ENCODE assay signal across 9 mouse cellular contexts in the genomic region with DNA sequence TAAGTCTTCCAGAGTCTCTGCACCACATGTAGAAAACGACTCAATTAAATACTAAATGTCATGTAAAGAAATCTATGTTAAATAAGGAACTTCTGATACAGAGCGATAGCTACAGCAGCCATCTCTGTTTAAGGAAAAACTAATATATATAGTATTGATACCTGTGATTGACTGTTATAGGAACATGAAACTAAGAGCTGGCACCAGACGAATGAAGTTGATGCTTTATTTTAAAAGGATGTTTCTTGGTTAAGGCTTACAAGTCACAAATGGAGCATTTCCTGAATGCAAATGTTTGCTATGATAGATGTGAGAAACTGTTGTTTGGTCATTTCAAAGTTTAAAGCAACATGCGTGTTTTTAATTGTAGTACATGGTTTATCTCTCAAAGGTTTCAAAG. TPM values are rescaled to one million over a fixed set of nuclear protein-coding genes. Genes with fewer than 3 reads are reported as not detected.
DNase-seq lines count a peak whose midpoint lies in the region; ATAC-seq and TF ChIP-seq lines count a peak whose summit lies in the region.
"Had no signal": no experiment of that assay in that cellular context is flagged by ENCODE, and none has a peak within 500 bp of the region (broad histone marks: within the 10 kb centered on the region; RNA-seq: fewer than 3 reads in every experiment).

No protein-coding gene starts in this region.

- H3K9ac ChIP-seq in heart, embryonic 11.5 days (ENCODE audit: low read depth, low read length): no peak overlapping the region
- peak overlapping the region; percentile 98 for H3K9ac ChIP-seq in forebrain, embryonic 16.5 days (replicated peaks; ENCODE audit: low read depth, low read length)
- 0 out of 2 replicates have a peak overlapping the region, but pooled peaks have one; percentile 75 for H3K9ac ChIP-seq in limb, embryonic 14.5 days (ENCODE audit: low read depth, low read length, severe bottlenecking)
- H3K9ac ChIP-seq in kidney, embryonic 14.5 days (ENCODE audit: low read depth, low read length): no peak overlapping the region
- H3K9ac ChIP-seq: liver, embryonic 14.5 days had no signal

- 45% methylated on average over 4 of the region's 4 CpGs for WGBS in heart, embryonic 11.5 days (ENCODE audit: insufficient replicate concordance)
- 47% methylated on average over 4 of the region's 4 CpGs for WGBS in forebrain, embryonic 16.5 days
- WGBS in limb, embryonic 14.5 days: 46% methylated on average over 4 of the region's 4 CpGs
- WGBS in kidney, embryonic 14.5 days: 55% methylated on average over 4 of the region's 4 CpGs

- peaks cover 2% of the 10 kb centered on the region; the same call in 1 of the 2 replicates for H3K4me1 ChIP-seq in heart, embryonic 11.5 days (ENCODE audit: control insufficient read depth, insufficient read depth, low read length)
- H3K4me1 ChIP-seq in E14TG2a.4 (replicated peaks; ENCODE audit: low read depth, low read length): peaks cover 17% of the 10 kb centered on the region
- H3K4me1 ChIP-seq in forebrain, embryonic 16.5 days (replicated peaks; ENCODE audit: control insufficient read depth, insufficient read depth, low read length): peaks cover 12% of the 10 kb centered on the region; the same call in 1 of the 2 replicates
- H3K4me1 ChIP-seq in limb, embryonic 14.5 days (ENCODE audit: control insufficient read depth, insufficient read depth, low read length): no peaks in the 10 kb centered on the region
- H3K4me1 ChIP-seq in kidney, embryonic 14.5 days (ENCODE audit: control insufficient read depth, insufficient read depth, low read length): no peaks in the 10 kb centered on the region

- H3K27me3 ChIP-seq in heart, embryonic 11.5 days (ENCODE audit: control insufficient read depth, insufficient read depth, low read length): peaks cover 17% of the 10 kb centered on the region
- peaks cover 55% of the 10 kb centered on the region for H3K27me3 ChIP-seq in E14TG2a.4 (ENCODE audit: insufficient read depth, low read length)
- no peaks in the 10 kb centered on the region; the same call in 1 of the 2 replicates for H3K27me3 ChIP-seq in forebrain, embryonic 16.5 days (replicated peaks; ENCODE audit: control insufficient read depth, insufficient read depth, low read length)
- H3K27me3 ChIP-seq in limb, embryonic 14.5 days (ENCODE audit: control insufficient read depth, insufficient read depth, low read length): peaks cover 10% of the 10 kb centered on the region
- H3K27me3 ChIP-seq in kidney, embryonic 14.5 days (ENCODE audit: control insufficient read depth, insufficient read depth, low read length): peaks cover 27% of the 10 kb centered on the region

- H3K9me3 ChIP-seq in heart, embryonic 11.5 days (replicated peaks; ENCODE audit: control insufficient read depth, low read length): no peaks in the 10 kb centered on the region
- H3K9me3 ChIP-seq in E14TG2a.4 (ENCODE audit: low read length): peaks cover 11% of the 10 kb centered on the region; the same call in 1 of the 2 replicates
- no peaks in the 10 kb centered on the region for H3K9me3 ChIP-seq in forebrain, embryonic 16.5 days (ENCODE audit: control insufficient read depth, low read length)
- H3K9me3 ChIP-seq in limb, embryonic 14.5 days (ENCODE audit: control insufficient read depth, low read length): no peaks in the 10 kb centered on the region
- no peaks in the 10 kb centered on the region for H3K9me3 ChIP-seq in kidney, embryonic 14.5 days (ENCODE audit: control insufficient read depth, low read length)

- peak overlapping the region; percentile 64; the same call in 1 of the 2 replicates for H3K4me3 ChIP-seq in heart, embryonic 11.5 days (ENCODE audit: low read depth, low read length)
- peak overlapping the region; percentile 86 for H3K4me3 ChIP-seq in E14TG2a.4 (replicated peaks; ENCODE audit: low read length)
- peak overlapping the region; percentile 84 for H3K4me3 ChIP-seq in forebrain, embryonic 16.5 days (replicated peaks; ENCODE audit: low read length)
- peak overlapping the region; percentile 65 for H3K4me3 ChIP-seq in limb, embryonic 14.5 days (replicated peaks; ENCODE audit: low read length)
- H3K4me3 ChIP-seq in kidney, embryonic 14.5 days (ENCODE audit: low read length): no peak overlapping the region; the same call in 1 of the 2 replicates

- no peak for TF ChIP-seq CTCF in E14TG2a.4 (conservative IDR thresholded peaks at IDR 0.05; ENCODE audit: low read length)

- no peak overlapping the region for H3K27ac ChIP-seq in heart, embryonic 11.5 days (ENCODE audit: low read depth, low read length)
- H3K27ac ChIP-seq in forebrain, embryonic 16.5 days (ENCODE audit: low read length): peak overlapping the region; percentile 97
- no peak overlapping the region for H3K27ac ChIP-seq in limb, embryonic 14.5 days (replicated peaks; ENCODE audit: low read depth, low read length)
- no peak overlapping the region for H3K27ac ChIP-seq in kidney, embryonic 14.5 days (ENCODE audit: low read depth, low read length)
- H3K27ac ChIP-seq: liver, embryonic 14.5 days had no signal

- peak overlapping the region; percentile 98 for H3K4me2 ChIP-seq in heart, embryonic 11.5 days
- peak overlapping the region; percentile 68 for H3K4me2 ChIP-seq in forebrain, embryonic 16.5 days (ENCODE audit: low read length)
- H3K4me2 ChIP-seq in limb, embryonic 14.5 days (replicated peaks; ENCODE audit: low read depth, low read length, severe bottlenecking): peak overlapping the region; percentile 97; the same call in 1 of the 2 replicates
- H3K4me2 ChIP-seq in kidney, embryonic 14.5 days (replicated peaks; ENCODE audit: low read depth, low read length): no peak overlapping the region

- ATAC-seq in heart, embryonic 11.5 days (replicated peaks; ENCODE audit: insufficient number of reproducible peaks, low FRiP score, low TSS enrichment): no peak
- ATAC-seq in forebrain, embryonic 16.5 days: no peak
- no peak for ATAC-seq in limb, embryonic 14.5 days (ENCODE audit: low FRiP score, low read depth)
- no peak for ATAC-seq in kidney, embryonic 14.5 days (ENCODE audit: low FRiP score, low TSS enrichment)

- TF ChIP-seq POLR2A in limb, embryonic 14.5 days (IDR thresholded peaks at IDR 0.05; ENCODE audit: borderline replicate concordance, extremely low read depth, insufficient read depth, insufficient read length): no peak

- no peak for DNase-seq in heart, adult 18-20 months
- no peak for DNase-seq in limb, embryonic 14.5 days (ENCODE audit: low spot score)
- DNase-seq in urinary bladder, postnatal 10 days (ENCODE audit: low spot score): no peak
- DNase-seq in right cerebral cortex, postnatal 10 days (ENCODE audit: low spot score in 2 of 2): no peak

- no peaks in the 10 kb centered on the region for H3K36me3 ChIP-seq in heart, embryonic 11.5 days (ENCODE audit: control insufficient read depth, insufficient read depth, low read length)
- H3K36me3 ChIP-seq in E14TG2a.4 (ENCODE audit: insufficient read depth, low read length): no peaks in the 10 kb centered on the region
- H3K36me3 ChIP-seq in forebrain, embryonic 16.5 days (ENCODE audit: control insufficient read depth, insufficient read depth): no peaks in the 10 kb centered on the region
- no peaks in the 10 kb centered on the region for H3K36me3 ChIP-seq in limb, embryonic 14.5 days (ENCODE audit: control insufficient read depth, insufficient read depth, low read length)
- no peaks in the 10 kb centered on the region for H3K36me3 ChIP-seq in kidney, embryonic 14.5 days (ENCODE audit: control insufficient read depth, insufficient read depth, low read length)

RNA-seq across cellular contexts. Expression of gene Cnr1, which starts 1.1 kb away (rescaled TPM):
- polyA plus RNA-seq in heart, embryonic 11.5 days (2014; fragmentation: Nextera tagmentation; extraction: Ambion mirVana): 0.82 and 0.86 TPM in 2 replicates
- total RNA-seq in heart, adult 18-20 months (2021): under 1 TPM; 0.10 to 0.22 TPM
- 86.8 and 103 TPM in 2 replicates for polyA plus RNA-seq in forebrain, embryonic 16.5 days (2015; fragmentation: Nextera tagmentation; extraction: Ambion mirVana)
- 5.3 and 5.7 TPM in 2 replicates for polyA plus RNA-seq in limb, embryonic 14.5 days (2012; rRNA removed)
- polyA plus RNA-seq in limb, embryonic 14.5 days (2014; fragmentation: Nextera tagmentation; extraction: Ambion mirVana): 3.4 and 4.2 TPM in 2 replicates
- polyA plus RNA-seq in kidney, embryonic 14.5 days (2014; fragmentation: Nextera tagmentation; extraction: Ambion mirVana): 0.29 and 0.34 TPM in 2 replicates

Comparison
In these comparisons a context has a peak if more than half of its experiments do, and no peak if none do; other contexts are left out.
1. H3K9ac ChIP-seq: peak in forebrain, embryonic 16.5 days (single experiment) and limb, embryonic 14.5 days (single experiment); none in heart, embryonic 11.5 days (single experiment) and kidney, embryonic 14.5 days (single experiment).
2. RNA of gene Cnr1, which starts 1.1 kb away (polyA plus RNA-seq): 86.8 to 103 TPM in forebrain, embryonic 16.5 days; 3.4 to 5.7 TPM in limb, embryonic 14.5 days, 0.82 to 0.86 TPM in heart, embryonic 11.5 days and 0.29 to 0.34 TPM in kidney, embryonic 14.5 days; every median in the first group is over 10 times any median in the second.